Mouse (Mus musculus) kidney, postnatal 4 days (tissue): ENCODE results near the gene Itgb5.

Source experiments
- DNase-seq, 2 experiments: peaks; one replicate each; pipeline ENCODE4 v3.0.0; 2021; ENCODE audit warnings: mixed read lengths in 2 of 2

Itgb5 gene

GRCm38 (mm10) chr16:33941271-33941781, 111.9 kb downstream of the Itgb5 start:
- DNase-seq = peak; percentile 70 to 80

GRCm38 (mm10) chr16:33942341-33942740, 112.9 kb downstream of the Itgb5 start:
- peak; percentile 82 to 88 for DNase-seq

GRCm38 (mm10) chr16:33943388-33943787, 113.9 kb downstream of the Itgb5 start:
- no peak for DNase-seq

- no peak for DNase-seq
Measured at GRCm38 (mm10) chr16:33944126-33944525, 114.7 kb downstream of the Itgb5 start.

- peak; percentile 66 to 77 for DNase-seq
Measured at GRCm38 (mm10) chr16:33944772-33945171, 115.3 kb downstream of the Itgb5 start.

GRCm38 (mm10) chr16:33946021-33946420, 116.6 kb downstream of the Itgb5 start:
- peak in 1 of 2 experiments; percentile 58 for DNase-seq

GRCm38 (mm10) chr16:33947664-33948571, 118.5 kb downstream of the Itgb5 start:
- DNase-seq = no peak

GRCm38 (mm10) chr16:33950386-33950785, 120.9 kb downstream of the Itgb5 start:
- DNase-seq = no peak

- DNase-seq = peak; percentile 90 to 92
Measured at GRCm38 (mm10) chr16:33950830-33951229, 121.4 kb downstream of the Itgb5 start.

GRCm38 (mm10) chr16:33953008-33953407, 123.5 kb downstream of the Itgb5 start:
- DNase-seq = no peak

GRCm38 (mm10) chr16:33954793-33955192, 125.3 kb downstream of the Itgb5 start:
- no peak for DNase-seq

- DNase-seq = peak in 1 of 2 experiments; percentile 38
Measured at GRCm38 (mm10) chr16:33963509-33963908, 134.0 kb downstream of the Itgb5 start.

- DNase-seq = peak in 1 of 2 experiments; percentile 40
Measured at GRCm38 (mm10) chr16:33965878-33966537, 136.5 kb downstream of the Itgb5 start.

- DNase-seq = peak; percentile 90 to 92
Measured at GRCm38 (mm10) chr16:33966538-33967282, 137.2 kb downstream of the Itgb5 start, which contains the start of gene Umps. Umps (minus strand) TSS chr16:33967038.

- DNase-seq = no peak
Measured at GRCm38 (mm10) chr16:33967283-33967640, 137.8 kb downstream of the Itgb5 start.

GRCm38 (mm10) chr16:33979855-33980254, 150.4 kb downstream of the Itgb5 start:
- DNase-seq = no peak

GRCm38 (mm10) chr16:33983712-33984111, 154.2 kb downstream of the Itgb5 start:
- no peak for DNase-seq

- DNase-seq = no peak
Measured at GRCm38 (mm10) chr16:33985372-33985771, 155.9 kb downstream of the Itgb5 start.

- no peak for DNase-seq
Measured at GRCm38 (mm10) chr16:33986993-33987392, 157.5 kb downstream of the Itgb5 start.

- DNase-seq = peak; percentile 68 to 73
Measured at GRCm38 (mm10) chr16:33988358-33989012, 159.0 kb downstream of the Itgb5 start.

- DNase-seq = peak in 1 of 2 experiments; percentile 22
Measured at GRCm38 (mm10) chr16:33989106-33989505, 159.6 kb downstream of the Itgb5 start.

GRCm38 (mm10) chr16:33990712-33991111, 161.2 kb downstream of the Itgb5 start:
- DNase-seq = no peak
